Mouse (Mus musculus): Measurements from ENCODE around the gene Med28. TPM values are rescaled to one million over a fixed set of nuclear protein-coding genes. Genes with fewer than 3 reads are reported as not detected.

Med28 gene
- polyA plus RNA-seq, 1 experiment from 2014 or later: 287 TPM

GRCm38 (mm10) chr5:45483654-45484053 lies 36.4 kb upstream of the Med28 start:
- no peak for ATAC-seq (ENCODE audit: insufficient number of reproducible peaks, insufficient read depth, low FRiP score, low TSS enrichment, low read depth)
- H3K27me3 ChIP-seq: no peaks in the 10 kb centered on the region
- H3K36me3 ChIP-seq: no peaks in the 10 kb centered on the region
- H3K4me2 ChIP-seq: no peak overlapping the region
- H3K9ac ChIP-seq (replicated peaks): no peak overlapping the region
- H3K9me3 ChIP-seq: no peaks in the 10 kb centered on the region
- WGBS: 82% methylated on average over 1 of the region's 1 CpGs
- H3K4me3 ChIP-seq (replicated peaks): no peak overlapping the region
- no peaks in the 10 kb centered on the region for H3K4me1 ChIP-seq (replicated peaks)
- no peak overlapping the region for H3K27ac ChIP-seq

GRCm38 (mm10) chr5:45491776-45492175 lies 28.3 kb upstream of the Med28 start:
- H3K4me3 ChIP-seq (replicated peaks): no peak overlapping the region
- peaks cover 10% of the 10 kb centered on the region for H3K36me3 ChIP-seq
- no peak overlapping the region for H3K27ac ChIP-seq
- H3K4me2 ChIP-seq: no peak overlapping the region
- no peaks in the 10 kb centered on the region for H3K27me3 ChIP-seq
- WGBS: 46% methylated on average over 4 of the region's 4 CpGs
- no peak overlapping the region for H3K9ac ChIP-seq (replicated peaks)
- no peaks in the 10 kb centered on the region for H3K9me3 ChIP-seq
- no peak for ATAC-seq (ENCODE audit: insufficient number of reproducible peaks, insufficient read depth, low FRiP score, low TSS enrichment, low read depth)
- H3K4me1 ChIP-seq (replicated peaks): peaks cover 11% of the 10 kb centered on the region

- WGBS: under 1% methylated on average over 78 of the region's 78 CpGs
- peak within 1 kb of the TSS; percentile 77 for H3K9ac ChIP-seq (replicated peaks)
- H3K4me3 ChIP-seq (replicated peaks): peak within 1 kb of the TSS; percentile 72
- no peaks in the 10 kb centered on the region for H3K27me3 ChIP-seq
- peak; percentile 94 for ATAC-seq (ENCODE audit: insufficient number of reproducible peaks, insufficient read depth, low FRiP score, low TSS enrichment, low read depth)
- peak within 1 kb of the TSS; percentile 78 for H3K4me2 ChIP-seq
- H3K27ac ChIP-seq: peak within 1 kb of the TSS; percentile 74
- peaks cover 27% of the 10 kb centered on the region for H3K36me3 ChIP-seq
- peaks cover 11% of the 10 kb centered on the region for H3K4me1 ChIP-seq (replicated peaks)
- H3K9me3 ChIP-seq: no peaks in the 10 kb centered on the region
Observed at GRCm38 (mm10) chr5:45493191-45494092, 26.6 kb upstream of the Med28 start, which contains the start of gene Lap3. Gene Lap3 (plus strand): TSS chr5:45493374.

GRCm38 (mm10) chr5:45494093-45494755 lies 25.8 kb upstream of the Med28 start:
- peak overlapping the region; percentile 72 for H3K4me3 ChIP-seq (replicated peaks)
- H3K9ac ChIP-seq (replicated peaks): peak overlapping the region; percentile 77
- H3K4me1 ChIP-seq (replicated peaks): peaks cover 11% of the 10 kb centered on the region
- ATAC-seq (ENCODE audit: insufficient number of reproducible peaks, insufficient read depth, low FRiP score, low TSS enrichment, low read depth): peak; percentile 7; the same call in 1 of the 2 replicates
- 52% methylated on average over 9 of the region's 9 CpGs for WGBS
- H3K27ac ChIP-seq: no peak overlapping the region
- no peaks in the 10 kb centered on the region for H3K27me3 ChIP-seq
- H3K9me3 ChIP-seq: no peaks in the 10 kb centered on the region
- peaks cover 35% of the 10 kb centered on the region for H3K36me3 ChIP-seq
- peak overlapping the region; percentile 78 for H3K4me2 ChIP-seq

- Histone ChIP-seq H3K9ac (replicated peaks) (no peak overlapping the region), H3K4me2 (no peak overlapping the region), H3K4me3 (replicated peaks) (no peak overlapping the region), H3K36me3 (peaks cover 47% of the 10 kb centered on the region), H3K27me3 (no peaks in the 10 kb centered on the region), H3K4me1 (replicated peaks) (peaks cover 11% of the 10 kb centered on the region), H3K9me3 (no peaks in the 10 kb centered on the region), H3K27ac (no peak overlapping the region)
- WGBS: 88% methylated on average over 3 of the region's 3 CpGs
- ATAC-seq (ENCODE audit: insufficient number of reproducible peaks, insufficient read depth, low FRiP score, low TSS enrichment, low read depth): no peak
Observed at GRCm38 (mm10) chr5:45495429-45495975, 24.5 kb upstream of the Med28 start.

GRCm38 (mm10) chr5:45496042-45496441 lies 24.0 kb upstream of the Med28 start:
- H3K27ac ChIP-seq: no peak overlapping the region
- no peaks in the 10 kb centered on the region for H3K9me3 ChIP-seq
- H3K9ac ChIP-seq (replicated peaks): no peak overlapping the region
- H3K4me3 ChIP-seq (replicated peaks): no peak overlapping the region
- H3K27me3 ChIP-seq: no peaks in the 10 kb centered on the region
- peaks cover 11% of the 10 kb centered on the region for H3K4me1 ChIP-seq (replicated peaks)
- H3K4me2 ChIP-seq: no peak overlapping the region
- no peak for ATAC-seq (ENCODE audit: insufficient number of reproducible peaks, insufficient read depth, low FRiP score, low TSS enrichment, low read depth)
- peaks cover 52% of the 10 kb centered on the region for H3K36me3 ChIP-seq

- WGBS: 86% methylated on average over 4 of the region's 4 CpGs
- no peak overlapping the region for H3K27ac ChIP-seq
- peaks cover 11% of the 10 kb centered on the region for H3K4me1 ChIP-seq (replicated peaks)
- peaks cover 55% of the 10 kb centered on the region for H3K36me3 ChIP-seq
- H3K9me3 ChIP-seq: no peaks in the 10 kb centered on the region
- ATAC-seq (ENCODE audit: insufficient number of reproducible peaks, insufficient read depth, low FRiP score, low TSS enrichment, low read depth): no peak
- no peaks in the 10 kb centered on the region for H3K27me3 ChIP-seq
- H3K4me2 ChIP-seq: no peak overlapping the region
- no peak overlapping the region for H3K4me3 ChIP-seq (replicated peaks)
- no peak overlapping the region for H3K9ac ChIP-seq (replicated peaks)
Observed at GRCm38 (mm10) chr5:45496479-45496878, 23.6 kb upstream of the Med28 start.

- H3K9me3 ChIP-seq: no peaks in the 10 kb centered on the region
- peaks cover 11% of the 10 kb centered on the region for H3K4me1 ChIP-seq (replicated peaks)
- no peak overlapping the region for H3K9ac ChIP-seq (replicated peaks)
- ATAC-seq (ENCODE audit: insufficient number of reproducible peaks, insufficient read depth, low FRiP score, low TSS enrichment, low read depth): no peak
- H3K4me2 ChIP-seq: no peak overlapping the region
- no peak overlapping the region for H3K4me3 ChIP-seq (replicated peaks)
- no peak overlapping the region for H3K27ac ChIP-seq
- H3K27me3 ChIP-seq: no peaks in the 10 kb centered on the region
- 86% methylated on average over 12 of the region's 12 CpGs for WGBS
- H3K36me3 ChIP-seq: peaks cover 61% of the 10 kb centered on the region
Observed at GRCm38 (mm10) chr5:45496930-45497550, 23.0 kb upstream of the Med28 start.

- Histone ChIP-seq H3K4me2 (no peak overlapping the region), H3K27me3 (no peaks in the 10 kb centered on the region), H3K4me1 (replicated peaks) (peaks cover 11% of the 10 kb centered on the region), H3K4me3 (replicated peaks) (no peak overlapping the region), H3K9ac (replicated peaks) (no peak overlapping the region), H3K36me3 (peaks cover 66% of the 10 kb centered on the region), H3K9me3 (no peaks in the 10 kb centered on the region), H3K27ac (no peak overlapping the region)
- 93% methylated on average over 5 of the region's 5 CpGs for WGBS
- no peak for ATAC-seq (ENCODE audit: insufficient number of reproducible peaks, insufficient read depth, low FRiP score, low TSS enrichment, low read depth)
Observed at GRCm38 (mm10) chr5:45497564-45497963, 22.5 kb upstream of the Med28 start.

- Histone ChIP-seq H3K36me3 (peaks cover 79% of the 10 kb centered on the region), H3K27me3 (no peaks in the 10 kb centered on the region), H3K9me3 (no peaks in the 10 kb centered on the region), H3K27ac (no peak overlapping the region), H3K4me1 (replicated peaks) (no peaks in the 10 kb centered on the region), H3K9ac (replicated peaks) (no peak overlapping the region), H3K4me2 (no peak overlapping the region), H3K4me3 (replicated peaks) (no peak overlapping the region)
- 81% methylated on average over 7 of the region's 7 CpGs for WGBS
- ATAC-seq (ENCODE audit: insufficient number of reproducible peaks, insufficient read depth, low FRiP score, low TSS enrichment, low read depth): no peak
Observed at GRCm38 (mm10) chr5:45510071-45510470, 10.0 kb upstream of the Med28 start.

GRCm38 (mm10) chr5:45512908-45513307 lies 7.1 kb upstream of the Med28 start:
- WGBS: 90% methylated on average over 6 of the region's 6 CpGs
- H3K27ac ChIP-seq: no peak overlapping the region
- no peak overlapping the region for H3K9ac ChIP-seq (replicated peaks)
- no peak for ATAC-seq (ENCODE audit: insufficient number of reproducible peaks, insufficient read depth, low FRiP score, low TSS enrichment, low read depth)
- no peak overlapping the region for H3K4me2 ChIP-seq
- H3K4me1 ChIP-seq (replicated peaks): no peaks in the 10 kb centered on the region
- H3K4me3 ChIP-seq (replicated peaks): no peak overlapping the region
- no peaks in the 10 kb centered on the region for H3K9me3 ChIP-seq
- no peaks in the 10 kb centered on the region for H3K27me3 ChIP-seq
- H3K36me3 ChIP-seq: peaks cover 54% of the 10 kb centered on the region
